Mouse (Mus musculus): Measurements from ENCODE around the gene Gm21760.
"Not testable (repeated sequence)": the region's sequence is repeated elsewhere in the genome, so short reads cannot be mapped to it uniquely, and the experiment has no call there.

Gene Gm21760

GRCm38 (mm10) chrY:80133479-80133878, at the start of gene Gm21760:
TSS of gene Gm21760 (plus strand) at chrY:80133779.
- DNase-seq (ENCODE audit: low spot score) = not testable (repeated sequence)

Data from ovary, postnatal 36 days (tissue).